Mouse (Mus musculus) retina, postnatal 7 days (tissue): ENCODE results near the gene Twist1.

Experiments used
- DNase-seq: peaks from one replicate; pipeline ENCODE4 v3.0.0-alpha.2; 2012; ENCODE audit warnings: low read depth, low spot score

Twist1 gene

GRCm38 (mm10) chr12:33966490-33967415, 9.3 kb downstream of the Twist1 start:
- DNase-seq: no peak

- DNase-seq: no peak
These were observed 10.0 kb downstream of the Twist1 start for GRCm38 (mm10) chr12:33967514-33967913.

GRCm38 (mm10) chr12:33968041-33968897, 10.8 kb downstream of the Twist1 start:
- no peak for DNase-seq

DNA sequence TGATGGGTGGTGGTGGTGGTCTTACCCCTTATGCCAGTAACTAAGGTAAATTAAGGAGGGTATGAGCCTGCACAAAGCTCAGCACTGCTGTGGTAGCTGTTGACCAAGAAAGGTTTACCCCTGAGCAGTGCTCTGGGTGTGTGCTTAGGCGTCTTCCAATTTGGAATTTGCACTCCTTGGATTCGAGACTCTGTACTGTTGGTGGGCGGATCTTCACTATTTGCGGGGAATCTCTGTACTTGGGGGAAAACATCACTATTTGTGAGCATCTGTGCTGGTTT, 11.4 kb downstream of the Twist1 start:
- DNase-seq: no peak

- DNase-seq: no peak
These were observed 22.7 kb downstream of the Twist1 start for GRCm38 (mm10) chr12:33980159-33980558.

DNA sequence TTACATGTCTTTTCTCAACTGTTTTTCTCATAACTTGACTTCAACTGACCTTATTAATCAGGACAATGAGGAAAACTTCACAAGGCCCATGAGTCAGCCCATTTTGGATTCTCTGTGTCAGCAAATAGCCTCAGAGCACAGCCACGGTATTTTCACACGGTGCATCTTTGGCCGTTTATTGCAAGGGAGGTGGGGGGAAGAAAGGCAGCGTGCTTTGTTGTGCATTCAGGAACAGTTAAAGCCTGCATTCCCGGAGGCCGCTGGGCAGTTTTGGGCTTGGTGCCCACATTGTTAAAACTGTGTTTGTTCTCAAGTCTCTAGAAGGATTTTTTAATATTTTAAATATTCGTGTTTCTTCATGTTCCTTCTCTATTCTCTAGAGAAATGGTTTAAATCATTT, 24.0 kb downstream of the Twist1 start:
- DNase-seq: no peak

GRCm38 (mm10) chr12:33993127-33993526, 35.7 kb downstream of the Twist1 start:
- no peak for DNase-seq
